23 mouse cellular contexts compared by ENCODE assay signal in genomic region chr10:117406843-117407733, GRCm38 (mm10).
"Had no signal": no experiment of that assay in that cellular context is flagged by ENCODE, and none has a peak within 500 bp of the region (broad histone marks: within the 10 kb centered on the region; RNA-seq: fewer than 3 reads in every experiment).

No protein-coding gene starts in this region.

- DNase-seq: cerebellum, adult 9-11 months; cerebellum, postnatal 10 days; cerebellum, postnatal 14 days; cerebellum, postnatal 25 days; cerebellum, postnatal 36 days; embryo, embryonic 11 days; forebrain, postnatal 0 days; gastrocnemius, adult 2 months; gastrocnemius, postnatal 10 days; gastrocnemius, postnatal 14 days; gastrocnemius, postnatal 25 days; gastrocnemius, postnatal 36 days; heart, adult 2 months had no signal

- H3K27me3 ChIP-seq: embryonic facial prominence, embryonic 13.5 days; embryonic facial prominence, embryonic 15.5 days; forebrain, embryonic 12.5 days; forebrain, embryonic 15.5 days had no signal

- H3K4me1 ChIP-seq: embryonic facial prominence, embryonic 13.5 days; embryonic facial prominence, embryonic 15.5 days had no signal

- H3K27ac ChIP-seq: embryonic facial prominence, embryonic 10.5 days; embryonic facial prominence, embryonic 12.5 days; embryonic facial prominence, embryonic 13.5 days; embryonic facial prominence, embryonic 15.5 days; forebrain, embryonic 10.5 days; forebrain, embryonic 12.5 days; forebrain, embryonic 13.5 days; forebrain, embryonic 15.5 days; gastrocnemius, adult 2 months; heart, adult 2 months; heart, embryonic 10.5 days had no signal

- H3K4me3 ChIP-seq: embryonic facial prominence, embryonic 10.5 days; embryonic facial prominence, embryonic 12.5 days; embryonic facial prominence, embryonic 13.5 days; embryonic facial prominence, embryonic 15.5 days; erythroblast, embryonic 14.5 days; forebrain, embryonic 10.5 days; forebrain, embryonic 12.5 days; forebrain, embryonic 13.5 days; forebrain, embryonic 15.5 days; gastrocnemius, adult 2 months; heart, adult 2 months; heart, embryonic 10.5 days had no signal
